Mouse (Mus musculus) neural tube, embryonic 14.5 days (tissue): ENCODE data around the gene Ebi3. TPM values are rescaled to one million over a fixed set of nuclear protein-coding genes. Genes with fewer than 3 reads are reported as not detected.

Source experiments
- ATAC-seq: fragments of 200-750 bp; cut with Nextera tagmentation; 2 replicates; pipeline ENCODE4 v1.8.0; 2017; ENCODE audit warnings: low read depth, mild to moderate bottlenecking, moderate TSS enrichment, moderate library complexity
- H3K27ac ChIP-seq: fragments of 300-500 bp; sonication (generic); 2 replicates; pipeline ENCODE4 v1.5.1; 2014; ENCODE audit warnings: low read depth, mild to moderate bottlenecking, control low read depth, low read length, moderate library complexity, mixed read lengths
- H3K27me3 ChIP-seq: fragments of 300-500 bp; sonication (generic); 2 replicates; pipeline ENCODE4 v1.6.1; 2014; ENCODE audit warnings: low read length; ENCODE audit not compliant: control insufficient read depth, insufficient read depth
- H3K36me3 ChIP-seq: fragments of 300-500 bp; sonication (generic); 2 replicates; pipeline ENCODE4 v1.6.1; 2014; ENCODE audit warnings: low read length, mixed read lengths; ENCODE audit not compliant: control insufficient read depth, insufficient read depth
- H3K4me1 ChIP-seq: fragments of 300-500 bp; sonication (generic); 2 replicates; pipeline ENCODE4 v1.6.1; 2014; ENCODE audit warnings: low read length; ENCODE audit not compliant: control insufficient read depth, insufficient read depth
- H3K4me2 ChIP-seq: fragments of 300-500 bp; sonication (generic); 2 replicates; pipeline ENCODE4 v1.6.1; 2014; ENCODE audit warnings: mild to moderate bottlenecking, low read depth, low read length, control low read depth
- H3K4me3 ChIP-seq: fragments of 300-500 bp; sonication (generic); 2 replicates; pipeline ENCODE4 v1.5.1; 2014; ENCODE audit warnings: low read depth, low read length, control low read depth, mixed read lengths
- H3K9ac ChIP-seq: fragments of 300-500 bp; sonication (generic); replicated peaks from 2 replicates; pipeline ENCODE4 v1.6.1; 2014; ENCODE audit warnings: low read depth, mild to moderate bottlenecking, control low read depth, low read length, mixed read lengths
- H3K9me3 ChIP-seq: fragments of 300-500 bp; sonication (generic); 2 replicates; pipeline ENCODE4 v1.6.1; 2016; ENCODE audit warnings: low read length; ENCODE audit not compliant: control insufficient read depth
- WGBS: fragments of 180-500 bp; shearing (Covaris S2); extraction: QIAGEN DNeasy Blood & Tissue Kit; methylation state at CpG from one replicate; pipeline ENCODE4 v1.1.7; 2014; 5-methylcytosine and 5-hydroxymethylcytosine counted together
- polyA plus RNA-seq: library from polyadenylated mRNA; unstranded; fragments of >200 nt; fragmentation: Nextera tagmentation; extraction: Ambion mirVana; gene quantifications from 2 replicates; pipeline ENCODE4 v1.2.1, GENCODE M21; 2014

The Ebi3 gene
- polyA plus RNA-seq, 1 experiment from 2014 or later, result 6.7 TPM

- Histone ChIP-seq H3K9ac (peak overlapping the region; percentile 44), H3K36me3 (no peaks in the 10 kb centered on the region), H3K9me3 (no peaks in the 10 kb centered on the region), H3K27me3 (no peaks in the 10 kb centered on the region), H3K4me1 (peaks cover 14% of the 10 kb centered on the region), H3K4me3 (peak overlapping the region; percentile 44), H3K4me2 (peak overlapping the region; percentile 65), H3K27ac (peak overlapping the region; percentile 55)
- no peak for ATAC-seq
- 45% methylated on average over 6 of the region's 6 CpGs for WGBS
Observed at GRCm38 (mm10) chr17:55956591-55956990, 4.2 kb downstream of the Ebi3 start.

- 14% methylated on average over 9 of the region's 9 CpGs for WGBS
- Histone ChIP-seq H3K4me1 (peaks cover 14% of the 10 kb centered on the region), H3K27ac (peak overlapping the region; percentile 35; the same call in 1 of the 2 replicates), H3K9ac (no peak overlapping the region), H3K9me3 (no peaks in the 10 kb centered on the region), H3K36me3 (peaks cover 5% of the 10 kb centered on the region; the same call in 1 of the 2 replicates), H3K4me3 (no peak overlapping the region), H3K27me3 (no peaks in the 10 kb centered on the region), H3K4me2 (no peak overlapping the region; the same call in 1 of the 2 replicates)
- peak; percentile 35; the same call in 1 of the 2 replicates for ATAC-seq
Observed at GRCm38 (mm10) chr17:55957168-55957567, 4.7 kb downstream of the Ebi3 start.

GRCm38 (mm10) chr17:55957726-55958583 is 5.5 kb downstream of the Ebi3 start:
- Histone ChIP-seq H3K4me1 (peaks cover 14% of the 10 kb centered on the region), H3K36me3 (peaks cover 6% of the 10 kb centered on the region; the same call in 1 of the 2 replicates), H3K9me3 (no peaks in the 10 kb centered on the region), H3K27ac (peak overlapping the region; percentile 91), H3K9ac (peak overlapping the region; percentile 32), H3K4me3 (peak overlapping the region; percentile 49), H3K4me2 (peak overlapping the region; percentile 79), H3K27me3 (no peaks in the 10 kb centered on the region)
- WGBS, result 80% methylated on average over 13 of the region's 13 CpGs
- ATAC-seq, result no peak

GRCm38 (mm10) chr17:55958584-55958886 is 6.1 kb downstream of the Ebi3 start:
- H3K9ac ChIP-seq, result peak overlapping the region; percentile 32
- peak overlapping the region; percentile 79 for H3K4me2 ChIP-seq
- 34% methylated on average over 2 of the region's 2 CpGs for WGBS

GRCm38 (mm10) chr17:55958918-55959728 is 6.7 kb downstream of the Ebi3 start, which contains the start of gene Yju2:
Gene Yju2, plus strand, starts transcription at chr17:55959099.
- Histone ChIP-seq H3K9me3 (no peaks in the 10 kb centered on the region), H3K9ac (peak within 1 kb of the TSS; percentile 60), H3K4me3 (peak within 1 kb of the TSS; percentile 49), H3K4me1 (peaks cover 14% of the 10 kb centered on the region), H3K27ac (peak within 1 kb of the TSS; percentile 91), H3K4me2 (peak within 1 kb of the TSS; percentile 79), H3K36me3 (peaks cover 6% of the 10 kb centered on the region; the same call in 1 of the 2 replicates), H3K27me3 (no peaks in the 10 kb centered on the region)
- ATAC-seq, result peak; percentile 91
- under 1% methylated on average over 45 of the region's 46 CpGs for WGBS

More at GRCm38 (mm10) chr17:55958584-55958886, 6.1 kb downstream of the Ebi3 start:
- H3K4me1 ChIP-seq, result peaks cover 14% of the 10 kb centered on the region
- H3K27me3 ChIP-seq, result no peaks in the 10 kb centered on the region
- no peaks in the 10 kb centered on the region for H3K9me3 ChIP-seq
- peaks cover 6% of the 10 kb centered on the region; the same call in 1 of the 2 replicates for H3K36me3 ChIP-seq
- no peak for ATAC-seq
- H3K4me3 ChIP-seq, result peak overlapping the region; percentile 49
- peak overlapping the region; percentile 91 for H3K27ac ChIP-seq

GRCm38 (mm10) chr17:55959946-55960740 is 7.7 kb downstream of the Ebi3 start:
- 82% methylated on average over 10 of the region's 10 CpGs for WGBS
- H3K36me3 ChIP-seq, result peaks cover 6% of the 10 kb centered on the region; the same call in 1 of the 2 replicates
- H3K27ac ChIP-seq, result peak overlapping the region; percentile 91
- ATAC-seq, result no peak
- peak overlapping the region; percentile 38 for H3K4me2 ChIP-seq
- H3K9ac ChIP-seq, result peak overlapping the region; percentile 60
- H3K9me3 ChIP-seq, result no peaks in the 10 kb centered on the region
- H3K4me1 ChIP-seq, result peaks cover 14% of the 10 kb centered on the region
- peak overlapping the region; percentile 49 for H3K4me3 ChIP-seq
- no peaks in the 10 kb centered on the region for H3K27me3 ChIP-seq

GRCm38 (mm10) chr17:55960791-55961190 is 8.4 kb downstream of the Ebi3 start:
- H3K4me3 ChIP-seq, result no peak overlapping the region
- no peak overlapping the region for H3K27ac ChIP-seq
- peaks cover 6% of the 10 kb centered on the region; the same call in 1 of the 2 replicates for H3K36me3 ChIP-seq
- H3K4me1 ChIP-seq, result peaks cover 14% of the 10 kb centered on the region
- H3K9ac ChIP-seq, result no peak overlapping the region
- no peak for ATAC-seq
- no peak overlapping the region for H3K4me2 ChIP-seq
- no peaks in the 10 kb centered on the region for H3K9me3 ChIP-seq
- no peaks in the 10 kb centered on the region for H3K27me3 ChIP-seq

GRCm38 (mm10) chr17:55961631-55962030 is 9.2 kb downstream of the Ebi3 start:
- no peak overlapping the region for H3K9ac ChIP-seq

More at GRCm38 (mm10) chr17:55961631-55962030, 9.2 kb downstream of the Ebi3 start:
- no peak overlapping the region for H3K4me3 ChIP-seq
- WGBS, result 94% methylated on average over 7 of the region's 7 CpGs
- peaks cover 14% of the 10 kb centered on the region for H3K4me1 ChIP-seq
- H3K36me3 ChIP-seq, result peaks cover 6% of the 10 kb centered on the region; the same call in 1 of the 2 replicates
- H3K27me3 ChIP-seq, result no peaks in the 10 kb centered on the region
- ATAC-seq, result no peak
- no peak overlapping the region for H3K27ac ChIP-seq
- H3K9me3 ChIP-seq, result no peaks in the 10 kb centered on the region
- no peak overlapping the region for H3K4me2 ChIP-seq
